Mouse (Mus musculus) heart, postnatal 0 days (tissue): ENCODE data around the gene Ugt1a8. TPM values are rescaled to one million over a fixed set of nuclear protein-coding genes. Genes with fewer than 3 reads are reported as not detected.

Experiments used
- ATAC-seq: fragments of 200-750 bp; cut with Nextera tagmentation; 2 replicates; pipeline ENCODE4 v1.8.0; 2017; ENCODE audit warnings: low read depth, moderate number of reproducible peaks, moderate library complexity; ENCODE audit not compliant: insufficient read depth
- DNase-seq: peaks from one replicate; pipeline ENCODE4 v3.0.0-alpha.2; 2016; ENCODE audit warnings: low spot score
- H3K27ac ChIP-seq: fragments of 300-500 bp; sonication (generic); 2 replicates; pipeline ENCODE4 v1.5.1; 2014; ENCODE audit warnings: low read depth, mild to moderate bottlenecking
- H3K27me3 ChIP-seq: fragments of 300-500 bp; sonication (generic); 2 replicates; pipeline ENCODE4 v1.6.1; 2014; ENCODE audit warnings: low read length, mixed read lengths; ENCODE audit not compliant: control insufficient read depth, insufficient read depth
- H3K36me3 ChIP-seq: fragments of 300-500 bp; sonication (generic); replicated peaks from 2 replicates; pipeline ENCODE4 v1.6.1; 2014; ENCODE audit warnings: low read length, mixed read lengths; ENCODE audit not compliant: control insufficient read depth, insufficient read depth
- H3K4me1 ChIP-seq: fragments of 300-500 bp; sonication (generic); 2 replicates; pipeline ENCODE4 v1.6.1; 2014; ENCODE audit warnings: antibody characterized with exemption; ENCODE audit not compliant: control insufficient read depth, insufficient read depth
- H3K4me2 ChIP-seq: fragments of 300-500 bp; sonication (generic); 2 replicates; pipeline ENCODE4 v1.6.1; 2014; ENCODE audit warnings: low read depth, mild to moderate bottlenecking, low read length, moderate library complexity
- H3K4me3 ChIP-seq: fragments of 300-500 bp; sonication (generic); 2 replicates; pipeline ENCODE4 v1.5.1; 2014; ENCODE audit warnings: low read depth, low read length
- H3K9ac ChIP-seq: fragments of 300-500 bp; sonication (generic); replicated peaks from 2 replicates; pipeline ENCODE4 v1.6.1; 2014; ENCODE audit warnings: low read depth, low read length, mixed read lengths
- H3K9me3 ChIP-seq: fragments of 300-500 bp; sonication (generic); replicated peaks from 2 replicates; pipeline ENCODE4 v1.6.1; 2016; ENCODE audit warnings: low read length; ENCODE audit not compliant: control insufficient read depth
- CTCF ChIP-seq: IDR thresholded peaks from 2 replicates; pipeline ENCODE4 v1.5.1; 2016; ENCODE audit warnings: antibody characterized with exemption, control low read depth, low read depth
- EP300 ChIP-seq: IDR thresholded peaks from 2 replicates; pipeline ENCODE4 v1.6.1; 2016; ENCODE audit warnings: antibody characterized with exemption, low read depth
- WGBS: fragments of 180-500 bp; shearing (Covaris S2); extraction: QIAGEN DNeasy Blood & Tissue Kit; methylation state at CpG from one replicate; pipeline ENCODE4 v1.1.7; 2014; 5-methylcytosine and 5-hydroxymethylcytosine counted together
- polyA plus RNA-seq: library from polyadenylated mRNA; unstranded; fragments of >200 nt; fragmentation: Nextera tagmentation; extraction: Ambion mirVana; gene quantifications from 2 replicates; pipeline ENCODE4 v1.2.1, GENCODE M21; 2015
- total RNA-seq: library from RNA; depleted of rRNA; stranded (reverse); fragments of >200 nt; gene quantifications from 2 replicates; pipeline ENCODE4 v1.2.3, GENCODE M21; 2014; ENCODE audit warnings: low replicate concordance

Gene Ugt1a8
- total and polyA plus RNA-seq, 2 experiments from 2014 or later = not detected

DNA sequence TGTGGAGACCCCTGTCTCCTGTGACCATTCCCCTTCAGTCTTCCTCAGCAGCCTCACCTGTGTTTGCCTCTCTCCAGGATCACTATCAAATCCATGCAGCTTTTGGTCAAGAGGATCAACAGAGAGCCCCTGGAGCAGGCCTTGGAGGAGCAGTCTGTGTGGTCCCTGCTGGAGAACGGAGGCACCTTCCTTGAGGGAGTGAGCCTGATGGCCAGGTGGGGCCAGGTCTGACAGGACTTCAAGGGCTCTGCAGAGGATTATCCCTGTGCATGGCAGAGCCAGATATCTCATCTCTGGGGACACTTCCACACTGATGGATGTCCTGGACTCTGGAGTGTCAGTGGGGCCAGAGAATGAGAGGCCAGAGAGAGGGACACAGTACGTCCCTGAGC, 167.8 kb downstream of the Ugt1a8 start:
- WGBS = 53% methylated on average over 2 of the region's 2 CpGs
- ATAC-seq = no peak
- H3K9me3 ChIP-seq = peaks cover 27% of the 10 kb centered on the region

DNA sequence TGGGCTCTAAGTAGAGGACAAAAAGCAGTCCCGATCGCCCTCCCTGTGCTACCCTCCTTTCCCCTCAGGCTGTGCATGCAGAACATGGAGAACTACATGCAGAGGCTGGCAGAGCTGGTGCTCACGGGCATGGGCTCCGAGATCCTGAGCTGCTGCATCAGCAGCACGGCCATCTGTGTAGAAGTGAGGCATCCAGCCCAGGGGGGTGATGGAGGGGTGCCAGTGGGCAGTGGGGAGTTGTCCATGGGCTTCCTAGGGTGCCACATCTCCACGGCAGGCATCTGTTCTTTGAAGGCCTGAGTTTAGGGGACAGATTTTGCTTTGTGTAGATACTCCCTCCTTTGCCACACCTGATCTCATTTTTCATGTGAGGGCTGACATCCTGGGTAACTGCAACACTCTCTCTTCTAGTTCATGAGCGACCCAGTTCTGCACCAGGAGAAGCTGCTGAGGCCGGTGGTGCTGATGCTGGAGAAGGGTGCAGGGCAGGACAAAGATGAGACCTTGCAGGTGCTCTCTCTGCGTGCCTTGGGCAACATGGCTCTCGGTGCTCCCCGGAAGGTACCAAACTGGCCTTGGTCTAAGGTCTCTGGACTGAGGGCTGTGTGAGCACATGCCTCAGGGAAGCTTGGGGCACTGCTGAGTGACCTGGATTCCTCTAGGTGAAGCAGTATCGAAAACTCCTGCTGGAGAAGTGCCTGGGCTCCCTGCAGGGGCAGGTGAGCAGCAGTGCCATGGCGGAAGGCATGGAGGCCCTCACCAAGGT, 168.6 kb downstream of the Ugt1a8 start:
- H3K9me3 ChIP-seq = peaks cover 19% of the 10 kb centered on the region
- H3K27ac ChIP-seq = no peak overlapping the region
- H3K4me2 ChIP-seq = no peak overlapping the region
- no peak for DNase-seq
- H3K4me3 ChIP-seq = no peak overlapping the region
- H3K27me3 ChIP-seq = no peaks in the 10 kb centered on the region
- H3K9ac ChIP-seq = no peak overlapping the region
- no peak for ATAC-seq
- peaks cover 11% of the 10 kb centered on the region for H3K4me1 ChIP-seq
- H3K36me3 ChIP-seq = peaks cover 17% of the 10 kb centered on the region
- TF ChIP-seq CTCF = no peak; the same call in none of the 2 replicates
- no peak for TF ChIP-seq EP300
- 68% methylated on average over 13 of the region's 13 CpGs for WGBS

More for the DNA sequence above, 167.8 kb downstream of the Ugt1a8 start:
- H3K27ac ChIP-seq = no peak overlapping the region
- TF ChIP-seq CTCF (no peak), EP300 (no peak)
- no peak for DNase-seq
- no peaks in the 10 kb centered on the region for H3K27me3 ChIP-seq
- H3K9ac ChIP-seq = no peak overlapping the region
- H3K36me3 ChIP-seq = peaks cover 10% of the 10 kb centered on the region; the same call in 1 of the 2 replicates
- H3K4me1 ChIP-seq = peaks cover 11% of the 10 kb centered on the region
- no peak overlapping the region for H3K4me2 ChIP-seq
- H3K4me3 ChIP-seq = no peak overlapping the region

DNA sequence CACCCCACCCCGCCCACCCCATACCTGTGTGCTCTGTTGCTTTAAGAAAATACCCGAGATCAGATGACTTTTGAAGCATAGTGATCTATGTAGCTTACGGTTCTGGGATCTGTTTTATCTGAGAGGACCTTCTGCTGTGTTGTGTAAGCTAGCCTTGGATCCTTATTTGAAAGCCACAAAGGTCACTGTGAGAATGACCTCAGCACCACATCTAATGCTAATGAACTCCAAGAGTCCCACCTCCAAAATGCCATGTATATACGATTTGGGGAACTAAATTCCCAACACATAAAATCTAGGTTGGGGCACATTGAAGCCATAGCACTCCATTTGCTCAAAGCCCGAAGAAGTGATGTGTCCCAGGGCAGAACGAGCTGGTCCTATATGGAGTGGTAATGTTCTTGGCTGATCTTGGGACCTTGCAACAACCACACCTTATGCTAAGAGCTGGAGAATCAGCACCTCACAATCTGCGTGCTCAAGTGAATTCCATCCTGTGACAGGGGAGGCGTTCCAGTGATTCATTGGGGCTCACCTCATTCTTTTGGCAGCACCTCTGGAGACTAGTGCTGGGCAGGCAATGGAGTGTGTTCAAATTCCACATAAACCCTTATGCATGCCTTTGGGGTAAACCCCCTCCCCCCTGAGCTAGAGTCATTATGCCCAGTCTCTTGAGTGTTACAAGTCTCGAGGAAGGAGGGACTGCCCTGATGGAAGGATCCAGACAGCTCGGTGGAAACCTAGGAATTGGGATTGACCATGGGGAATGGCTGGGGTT, 169.5 kb downstream of the Ugt1a8 start:
- H3K4me2 ChIP-seq = no peak overlapping the region
- ATAC-seq (no peak), DNase-seq (no peak)
- no peaks in the 10 kb centered on the region for H3K27me3 ChIP-seq
- H3K27ac ChIP-seq = no peak overlapping the region
- peaks cover 11% of the 10 kb centered on the region for H3K4me1 ChIP-seq
- 72% methylated on average over 10 of the region's 10 CpGs for WGBS
- no peak overlapping the region for H3K4me3 ChIP-seq
- H3K9me3 ChIP-seq = peaks cover 16% of the 10 kb centered on the region
- no peak for TF ChIP-seq CTCF
- no peak for TF ChIP-seq EP300
- peaks cover 26% of the 10 kb centered on the region for H3K36me3 ChIP-seq
- no peak overlapping the region for H3K9ac ChIP-seq

DNA sequence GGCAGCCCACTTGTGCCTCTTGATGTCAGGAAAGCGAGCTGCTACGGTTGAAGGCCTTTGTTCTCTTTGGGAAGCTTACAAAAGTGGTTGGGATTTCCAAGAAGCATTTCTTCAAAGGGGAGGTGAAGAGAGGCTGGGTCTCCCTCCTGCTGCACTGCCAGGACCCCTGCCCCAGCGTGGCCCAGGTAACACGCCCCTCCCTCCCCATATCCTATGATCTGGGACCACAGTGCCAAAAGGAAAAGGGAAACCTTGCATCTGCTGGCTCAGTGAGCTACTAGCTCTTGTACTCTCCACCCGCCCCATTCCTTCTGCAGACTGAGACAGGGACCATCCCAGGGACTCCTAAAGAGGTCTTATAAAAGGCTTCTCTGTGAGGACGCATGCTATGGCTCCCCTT, 170.1 kb downstream of the Ugt1a8 start:
- H3K27ac ChIP-seq = no peak overlapping the region
- H3K36me3 ChIP-seq = peaks cover 32% of the 10 kb centered on the region
- ATAC-seq (no peak), DNase-seq (no peak)
- H3K4me1 ChIP-seq = peaks cover 16% of the 10 kb centered on the region
- H3K9ac ChIP-seq = no peak overlapping the region
- 73% methylated on average over 6 of the region's 6 CpGs for WGBS
- H3K9me3 ChIP-seq = peaks cover 11% of the 10 kb centered on the region
- H3K4me3 ChIP-seq = no peak overlapping the region
- H3K4me2 ChIP-seq = no peak overlapping the region
- TF ChIP-seq CTCF = no peak
- TF ChIP-seq EP300 = no peak
- H3K27me3 ChIP-seq = no peaks in the 10 kb centered on the region

DNA sequence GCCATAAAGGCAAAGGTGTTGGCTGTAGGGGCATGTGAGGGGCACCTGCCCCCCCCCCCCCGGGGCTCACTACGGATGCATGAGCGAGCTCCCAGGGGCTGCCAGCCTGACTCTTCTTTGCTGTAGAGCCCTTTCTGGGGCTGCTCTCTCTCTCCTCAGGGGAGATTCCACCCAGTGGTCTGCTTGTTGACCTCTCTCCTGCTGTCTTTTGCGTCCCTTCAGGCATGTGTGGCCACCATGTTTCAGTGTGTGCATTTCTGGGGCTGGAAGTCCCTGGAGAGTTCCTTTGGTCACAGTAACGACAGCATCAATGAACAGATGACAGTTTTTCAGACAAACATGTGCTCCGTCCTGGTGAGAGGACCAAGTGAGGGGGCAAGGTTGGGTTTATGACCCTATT, 170.7 kb downstream of the Ugt1a8 start:
- Histone ChIP-seq H3K4me2 (no peak overlapping the region), H3K27me3 (no peaks in the 10 kb centered on the region), H3K9me3 (0 out of 2 replicates have a peak, but pooled peaks cover 8% of the 10 kb centered on the region), H3K9ac (no peak overlapping the region), H3K4me3 (no peak overlapping the region), H3K27ac (no peak overlapping the region), H3K36me3 (peaks cover 39% of the 10 kb centered on the region), H3K4me1 (peaks cover 16% of the 10 kb centered on the region)
- no peak for TF ChIP-seq CTCF
- no peak for TF ChIP-seq EP300
- DNase-seq = no peak
- 65% methylated on average over 6 of the region's 6 CpGs for WGBS
- no peak for ATAC-seq
